Mouse (Mus musculus) CH12.LX (cell line): Measurements from ENCODE around the gene Mdga1. TPM values are rescaled to one million over a fixed set of nuclear protein-coding genes. Genes with fewer than 3 reads are reported as not detected.

Experiments used
- DNase-seq: peaks from one replicate; pipeline ENCODE4 v3.0.0-alpha.2; 2013; ENCODE audit errors: extremely low read depth
- H3K27ac ChIP-seq: 2 replicates; pipeline ENCODE4 v1.5.1; 2012; ENCODE audit warnings: low read depth, mild to moderate bottlenecking, control low read depth, moderate library complexity; ENCODE audit not compliant: insufficient read depth
- H3K27me3 ChIP-seq: replicated peaks from 2 replicates; pipeline ENCODE3; 2012; ENCODE audit warnings: inconsistent platforms
- H3K36me3 ChIP-seq, 2 experiments: replicated peaks in 1 of 2; 2 replicates each; pipeline versions ENCODE3 to v1.6.1; 2012; ENCODE audit warnings: inconsistent platforms in 1 of 2, low read length in 1 of 2, mild to moderate bottlenecking in 1 of 2, mixed read lengths in 1 of 2, moderate library complexity in 1 of 2; ENCODE audit not compliant: control insufficient read depth in 1 of 2, insufficient read depth in 1 of 2
- H3K4me1 ChIP-seq, 2 experiments: 2 replicates each; pipeline ENCODE4 v1.6.1; 2012; ENCODE audit warnings: inconsistent platforms in 1 of 2, moderate library complexity in 1 of 2; ENCODE audit not compliant: insufficient read depth in 2 of 2, control insufficient read depth in 1 of 2
- H3K4me2 ChIP-seq: 2 replicates; pipeline ENCODE4 v1.6.1; 2012; ENCODE audit warnings: low read depth, mild to moderate bottlenecking, control low read depth; ENCODE audit not compliant: poor library complexity, insufficient read depth, severe bottlenecking
- H3K4me3 ChIP-seq, 3 experiments: fragments of 150-350 bp in 1 of 3; sonication (generic) in 1 of 3; replicated peaks in 1 of 3; 2 replicates each; pipeline versions ENCODE3 to v1.5.1; 2011 to 2012; ENCODE audit warnings: low read depth in 2 of 3, low read length in 2 of 3, mild to moderate bottlenecking in 2 of 3, moderate library complexity in 2 of 3, control low read depth in 1 of 3, improper control_type of control experiment in 1 of 3, inconsistent platforms in 1 of 3, mixed read lengths in 1 of 3; ENCODE audit not compliant: poor library complexity in 1 of 3
- H3K79me2 ChIP-seq: replicated peaks from 2 replicates; pipeline ENCODE4 v1.6.1; 2012; ENCODE audit warnings: mild to moderate bottlenecking, moderate library complexity; ENCODE audit not compliant: control insufficient read depth, poor library complexity, insufficient read depth, severe bottlenecking; ENCODE audit errors: extremely low read depth
- H3K9ac ChIP-seq: 2 replicates; pipeline ENCODE4 v1.6.1; 2012; ENCODE audit warnings: low read depth, mild to moderate bottlenecking, control low read depth, moderate library complexity; ENCODE audit not compliant: insufficient read depth
- H3K9me3 ChIP-seq: replicated peaks from 2 replicates; pipeline ENCODE3; 2012; ENCODE audit warnings: low read length, inconsistent platforms, mixed read lengths
- CHD1 ChIP-seq: IDR thresholded peaks from 2 replicates; pipeline ENCODE4 v1.6.1; 2012; ENCODE audit warnings: low read depth, low read length, improper control_type of control experiment, inconsistent platforms
- CTCF ChIP-seq, 2 experiments: IDR thresholded peaks in 1 of 2; conservative IDR thresholded peaks in 1 of 2; 2 replicates each; pipeline ENCODE4 v1.5.1; 2011 to 2012; ENCODE audit warnings: low read depth in 2 of 2, low read length in 2 of 2, improper control_type of control experiment in 1 of 2, inconsistent platforms in 1 of 2, mild to moderate bottlenecking in 1 of 2, moderate library complexity in 1 of 2
- E2F4 ChIP-seq: IDR thresholded peaks from 2 replicates; pipeline ENCODE4 v1.6.1; 2011; ENCODE audit warnings: low read depth, low read length, improper control_type of control experiment; ENCODE audit not compliant: insufficient replicate concordance
- ELF1 ChIP-seq: IDR thresholded peaks from 2 replicates; pipeline ENCODE4 v1.6.1; 2014; ENCODE audit warnings: low read depth, mild to moderate bottlenecking, inconsistent platforms, low read length, improper control_type of control experiment
- EP300 ChIP-seq: IDR thresholded peaks from 2 replicates; pipeline ENCODE4 v1.6.1; 2011; ENCODE audit warnings: low read length, improper control_type of control experiment
- ETS1 ChIP-seq: conservative IDR thresholded peaks from 2 replicates; pipeline ENCODE4 v1.6.1; 2012; ENCODE audit warnings: low read depth, mild to moderate bottlenecking, inconsistent platforms, low read length, improper control_type of control experiment, moderate library complexity
- JUN ChIP-seq: IDR thresholded peaks from 2 replicates; pipeline ENCODE4 v1.6.1; 2011; ENCODE audit warnings: low read depth, mild to moderate bottlenecking, low read length, improper control_type of control experiment, moderate library complexity; ENCODE audit not compliant: insufficient read depth
- JUND ChIP-seq: conservative IDR thresholded peaks from 2 replicates; pipeline ENCODE4 v1.6.1; 2011; ENCODE audit warnings: low read depth, low read length, improper control_type of control experiment
- MAX ChIP-seq: IDR thresholded peaks from 2 replicates; pipeline ENCODE4 v1.6.1; 2011; ENCODE audit warnings: low read length, improper control_type of control experiment
- MEF2A ChIP-seq: IDR thresholded peaks from 2 replicates; pipeline ENCODE4 v1.6.1; 2014; ENCODE audit warnings: low read depth, mild to moderate bottlenecking, inconsistent platforms, low read length, improper control_type of control experiment, borderline replicate concordance
- MYC ChIP-seq: IDR thresholded peaks from 2 replicates; pipeline ENCODE4 v1.6.1; 2011; ENCODE audit warnings: low read depth, mild to moderate bottlenecking, improper control_type of control experiment, low read length
- NELFE ChIP-seq: IDR thresholded peaks from 2 replicates; pipeline ENCODE4 v1.6.1; 2011; ENCODE audit warnings: low read depth, low read length, improper control_type of control experiment
- POLR2A ChIP-seq: IDR thresholded peaks from 2 replicates; pipeline ENCODE4 v1.6.1; 2011; ENCODE audit warnings: low read depth, mild to moderate bottlenecking, improper control_type of control experiment, low read length
- RAD21 ChIP-seq: IDR thresholded peaks from 2 replicates; pipeline ENCODE4 v1.6.1; 2011; ENCODE audit warnings: low read depth, mild to moderate bottlenecking, low read length, improper control_type of control experiment, moderate library complexity
- RCOR1 ChIP-seq: conservative IDR thresholded peaks from 2 replicates; pipeline ENCODE4 v1.6.1; 2012; ENCODE audit warnings: low read depth, mild to moderate bottlenecking, inconsistent platforms, low read length, improper control_type of control experiment
- SMC3 ChIP-seq: IDR thresholded peaks from 2 replicates; pipeline ENCODE4 v1.6.1; 2011; ENCODE audit warnings: low read depth, low read length, improper control_type of control experiment
- TBP ChIP-seq: conservative IDR thresholded peaks from 2 replicates; pipeline ENCODE4 v1.6.1; 2011; ENCODE audit warnings: low read depth, low read length, improper control_type of control experiment
- TCF12 ChIP-seq: IDR thresholded peaks from 2 replicates; pipeline ENCODE4 v1.6.1; 2014; ENCODE audit warnings: low read depth, mild to moderate bottlenecking, inconsistent platforms, low read length, improper control_type of control experiment
- USF2 ChIP-seq: conservative IDR thresholded peaks from 2 replicates; pipeline ENCODE4 v1.6.1; 2011; ENCODE audit warnings: low read depth, low read length, improper control_type of control experiment
- ZKSCAN1 ChIP-seq: IDR thresholded peaks from 2 replicates; pipeline ENCODE4 v1.6.1; 2012; ENCODE audit warnings: low read depth, inconsistent platforms, low read length, improper control_type of control experiment, borderline replicate concordance
- dilution Hi-C: fragments of 300-500 bp; cut with MboI; formaldehyde crosslinking; loops from 2 replicates; pipeline ENCODE4 v1.14.3; 2020; ENCODE audit warnings: low sequenced_read_pairs; ENCODE audit not compliant: extremely low pct_unique_long_range_greater_than_20kb, extremely low pct_ligation_motif_present
- in situ Hi-C: fragments of 300-500 bp; cut with MboI; formaldehyde crosslinking; loops from 3 replicates; pipeline ENCODE4 v1.14.3; 2019; ENCODE audit warnings: low sequenced_read_pairs, low pct_ligation_motif_present, low pct_unique_long_range_greater_than_20kb, mixed read lengths
- polyA plus RNA-seq: library from polyadenylated mRNA; unstranded; fragments of >175 nt; gene quantifications from 2 replicates; pipeline ENCODE4 v1.2.1, GENCODE M21; 2012; ENCODE audit warnings: low read depth; ENCODE audit not compliant: insufficient read length
- total RNA-seq, 2 experiments: library from RNA; depleted of rRNA; stranded (reverse); fragments of 300-350 nt in 1 of 2; fragments of >200 nt in 1 of 2; gene quantifications; 2 replicates each; pipeline ENCODE4 v1.2.3; 2012 to 2014

Mdga1 gene
- total and polyA plus RNA-seq, 3 experiments = 0.29 to 0.39 (median 0.38) TPM

DNA sequence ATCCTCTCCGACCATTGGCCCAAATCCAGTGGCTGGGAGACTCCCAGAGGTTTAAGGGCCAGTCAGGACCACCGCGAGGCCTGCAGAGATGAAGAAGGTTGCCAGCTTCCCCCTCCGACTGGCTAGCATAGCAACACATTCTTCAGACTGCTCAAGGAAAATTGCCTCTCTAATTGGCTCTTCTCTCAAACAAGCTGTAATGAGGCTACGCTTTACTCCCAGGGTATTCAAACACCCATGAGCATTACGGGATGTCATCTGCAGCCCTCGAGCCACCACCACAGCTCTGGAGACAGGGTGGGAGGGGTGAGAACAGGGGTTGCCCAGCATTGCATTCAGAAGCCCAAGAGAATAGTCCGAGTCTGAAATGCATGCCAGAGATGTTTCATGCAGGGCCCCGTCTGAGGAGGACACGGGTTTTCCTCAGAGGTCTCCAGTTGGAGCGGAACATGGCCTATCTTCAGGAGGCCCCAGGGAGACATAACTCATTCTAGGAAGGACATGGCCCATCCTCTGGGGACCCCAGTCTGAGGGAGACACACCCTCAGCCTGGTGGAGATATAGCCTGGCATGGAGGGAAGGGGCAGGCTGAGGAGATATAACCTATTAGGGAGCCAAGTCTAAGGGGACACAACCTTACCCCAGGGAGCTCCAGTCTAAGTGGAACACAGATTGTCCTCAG, 151.5 kb downstream of the Mdga1 start:
- H3K36me3 ChIP-seq = no peaks in the 10 kb centered on the region
- peaks cover 23% of the 10 kb centered on the region for H3K27me3 ChIP-seq
- H3K4me2 ChIP-seq = no peak overlapping the region
- H3K4me1 ChIP-seq = peaks cover 0 to 9% of the 10 kb centered on the region in 2 experiments; a peak in 1 of 4 replicates
- in situ Hi-C loops = no loop called here
- no peak overlapping the region for H3K9ac ChIP-seq
- H3K4me3 ChIP-seq = no peak overlapping the region
- no peaks in the 10 kb centered on the region for H3K79me2 ChIP-seq
- dilution Hi-C loops = no loop called here
- no peaks in the 10 kb centered on the region for H3K9me3 ChIP-seq
- H3K27ac ChIP-seq = no peak overlapping the region
- TF ChIP-seq E2F4 (no peak), MYC (no peak), POLR2A (no peak), MEF2A (no peak), NELFE (no peak), RCOR1 (no peak), ELF1 (no peak), JUN (no peak), ZKSCAN1 (no peak), SMC3 (no peak), EP300 (no peak), USF2 (no peak), CHD1 (no peak), ETS1 (no peak)
- TF ChIP-seq, all 38 proteins: peak for 0
- DNase-seq = no peak

GRCm38 (mm10) chr17:29814758-29815157, 155.1 kb downstream of the Mdga1 start:
- H3K36me3 ChIP-seq = no peaks in the 10 kb centered on the region
- peaks cover 6% of the 10 kb centered on the region for H3K9me3 ChIP-seq
- H3K4me1 ChIP-seq = no peaks in the 10 kb centered on the region
- no peak overlapping the region for H3K9ac ChIP-seq
- in situ Hi-C loops = no loop called here
- no peak for DNase-seq
- H3K27me3 ChIP-seq = peaks cover 10% of the 10 kb centered on the region
- TF ChIP-seq POLR2A (no peak), NELFE (no peak), JUND (no peak), ELF1 (no peak), ZKSCAN1 (no peak), MAX (no peak), RAD21 (no peak), CHD1 (no peak), EP300 (no peak), CTCF (conservative IDR thresholded peaks at IDR 0.05 in 1 of 2, IDR thresholded peaks at IDR 0.05 in 1 of 2; ENCODE audit: low read depth in 2 of 2, low read length in 2 of 2) (no peak), TBP (no peak), USF2 (no peak), TCF12 (no peak)
- no peaks in the 10 kb centered on the region for H3K79me2 ChIP-seq
- H3K27ac ChIP-seq = no peak overlapping the region
- H3K4me3 ChIP-seq = no peak overlapping the region
- dilution Hi-C loops = no loop called here
- no peak overlapping the region for H3K4me2 ChIP-seq
